Mouse (Mus musculus) intestine, embryonic 15.5 days (tissue): Measurements from ENCODE around the gene Rpl23. TPM values are rescaled to one million over a fixed set of nuclear protein-coding genes. Genes with fewer than 3 reads are reported as not detected.
"Not testable (repeated sequence)": the region's sequence is repeated elsewhere in the genome, so short reads cannot be mapped to it uniquely, and the experiment has no call there.

Source experiments
- ATAC-seq: fragments of 200-750 bp; cut with Nextera tagmentation; 2 replicates; pipeline ENCODE4 v1.8.0; 2017; ENCODE audit warnings: moderate TSS enrichment, moderate library complexity
- H3K27ac ChIP-seq: fragments of 300-500 bp; sonication (generic); 2 replicates; pipeline ENCODE4 v1.5.1; 2015; ENCODE audit warnings: mild to moderate bottlenecking, inconsistent platforms
- H3K27me3 ChIP-seq: fragments of 300-500 bp; sonication (generic); replicated peaks from 2 replicates; pipeline ENCODE4 v1.6.1; 2015; ENCODE audit warnings: inconsistent platforms
- H3K36me3 ChIP-seq: fragments of 300-500 bp; sonication (generic); 2 replicates; pipeline ENCODE4 v1.6.1; 2015; ENCODE audit warnings: inconsistent platforms
- H3K4me1 ChIP-seq: fragments of 300-500 bp; sonication (generic); replicated peaks from 2 replicates; pipeline ENCODE4 v1.6.1; 2015; ENCODE audit warnings: inconsistent platforms
- H3K4me2 ChIP-seq: fragments of 300-500 bp; sonication (generic); replicated peaks from 2 replicates; pipeline ENCODE4 v1.6.1; 2015; ENCODE audit warnings: mild to moderate bottlenecking, inconsistent platforms
- H3K4me3 ChIP-seq: fragments of 300-500 bp; sonication (generic); replicated peaks from 2 replicates; pipeline ENCODE4 v1.5.1; 2015; ENCODE audit warnings: inconsistent platforms
- H3K9ac ChIP-seq: fragments of 300-500 bp; sonication (generic); 2 replicates; pipeline ENCODE4 v1.6.1; 2015; ENCODE audit warnings: inconsistent platforms
- H3K9me3 ChIP-seq: fragments of 300-500 bp; sonication (generic); 2 replicates; pipeline ENCODE4 v1.6.1; 2016; ENCODE audit warnings: inconsistent platforms
- WGBS: fragments of 180-500 bp; shearing (Covaris S2); methylation state at CpG from one replicate; pipeline ENCODE4 v1.1.7; 2015; 5-methylcytosine and 5-hydroxymethylcytosine counted together
- polyA plus RNA-seq: library from polyadenylated mRNA; unstranded; fragments of >200 nt; fragmentation: Nextera tagmentation; extraction: Ambion mirVana; gene quantifications from 2 replicates; pipeline ENCODE4 v1.2.1, GENCODE M21; 2015

Gene Rpl23
- polyA plus RNA-seq, 1 experiment from 2014 or later, result 606 TPM

DNA sequence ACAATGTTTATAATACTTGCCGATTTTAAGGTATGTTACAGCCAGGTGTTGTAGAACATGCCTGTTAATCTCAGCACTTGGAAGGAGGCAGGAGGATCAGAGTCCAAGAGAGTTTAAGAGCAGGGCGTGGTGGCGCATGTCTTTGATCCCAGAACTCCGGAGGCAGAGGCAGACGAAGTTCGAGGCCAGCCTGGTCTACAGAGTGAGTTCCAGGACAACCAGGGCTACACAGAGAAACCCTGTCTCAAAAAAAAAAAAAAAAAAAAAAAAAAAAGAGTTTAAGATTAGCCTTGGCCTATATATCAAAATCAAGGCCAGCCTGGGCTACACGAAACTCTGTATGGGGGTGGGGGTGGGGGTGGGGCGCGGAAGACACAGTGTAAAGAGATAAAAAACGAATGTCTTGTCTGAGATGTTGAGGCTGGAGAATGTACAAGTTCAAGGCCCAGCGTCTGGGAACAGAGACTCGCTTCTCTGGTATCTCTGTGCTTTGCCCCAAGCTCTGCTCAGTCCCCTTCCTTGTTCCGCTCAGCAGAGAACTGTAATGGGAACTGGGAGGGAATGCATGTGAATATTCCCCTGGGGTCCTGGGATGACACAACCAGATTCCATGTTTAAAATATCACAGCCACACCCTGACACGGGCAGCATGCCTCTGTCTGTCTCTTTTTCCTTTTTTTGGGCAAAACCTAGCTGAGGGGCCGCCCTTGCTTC is 15.3 kb upstream of the Rpl23 start:
- Histone ChIP-seq H3K36me3 (no peaks in the 10 kb centered on the region), H3K4me1 (peaks cover 21% of the 10 kb centered on the region), H3K9me3 (no peaks in the 10 kb centered on the region), H3K27me3 (no peaks in the 10 kb centered on the region), H3K27ac (no peak overlapping the region), H3K9ac (no peak overlapping the region), H3K4me3 (no peak overlapping the region), H3K4me2 (0 out of 2 replicates have a peak overlapping the region, but pooled peaks have one; percentile 83)
- no peak for ATAC-seq
- WGBS, result 61% methylated on average over 15 of the region's 15 CpGs

DNA sequence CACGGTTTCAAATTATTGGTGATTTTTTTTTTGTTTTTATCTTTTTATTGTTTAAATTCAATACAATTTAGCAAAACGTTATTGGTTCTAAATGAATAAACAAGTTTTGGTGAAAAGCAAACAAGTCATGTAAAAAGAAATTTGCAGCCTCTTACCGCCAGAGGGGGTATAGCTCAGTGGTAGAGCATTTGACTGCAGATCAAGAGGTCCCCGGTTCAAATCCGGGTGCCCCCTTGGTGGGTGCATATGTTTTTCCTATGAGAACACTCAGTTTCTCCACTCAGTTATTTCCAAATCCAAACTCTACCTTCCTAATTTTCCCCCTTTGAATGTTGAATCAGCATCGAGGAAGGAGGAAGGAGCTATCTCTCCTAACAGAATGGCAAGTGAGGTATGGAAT is 14.7 kb upstream of the Rpl23 start:
- Histone ChIP-seq H3K4me1 (peaks cover 15% of the 10 kb centered on the region), H3K4me2 (no peak overlapping the region), H3K27ac (no peak overlapping the region), H3K9me3 (no peaks in the 10 kb centered on the region), H3K27me3 (no peaks in the 10 kb centered on the region), H3K36me3 (no peaks in the 10 kb centered on the region), H3K9ac (no peak overlapping the region), H3K4me3 (no peak overlapping the region)
- ATAC-seq, result no peak
- 5% methylated on average over 6 of the region's 6 CpGs for WGBS

- no peaks in the 10 kb centered on the region for H3K36me3 ChIP-seq
- no peak overlapping the region for H3K4me2 ChIP-seq
- H3K27me3 ChIP-seq, result no peaks in the 10 kb centered on the region
- WGBS, result 10% methylated on average over 2 of the region's 2 CpGs
- H3K4me3 ChIP-seq, result no peak overlapping the region
- H3K27ac ChIP-seq, result no peak overlapping the region
- no peak for ATAC-seq
- H3K9me3 ChIP-seq, result no peaks in the 10 kb centered on the region
- H3K9ac ChIP-seq, result no peak overlapping the region
- H3K4me1 ChIP-seq, result peaks cover 3% of the 10 kb centered on the region
Observed at GRCm38 (mm10) chr11:97793165-97793564, 10.9 kb upstream of the Rpl23 start.

GRCm38 (mm10) chr11:97790778-97791438 is 8.7 kb upstream of the Rpl23 start:
- not testable (repeated sequence) for H3K4me2 ChIP-seq, ATAC-seq, H3K9me3 ChIP-seq, H3K9ac ChIP-seq, H3K4me3 ChIP-seq, H3K27ac ChIP-seq, H3K27me3 ChIP-seq, H3K4me1 ChIP-seq, H3K36me3 ChIP-seq
- WGBS, result 82% methylated on average over 2 of the region's 2 CpGs

DNA sequence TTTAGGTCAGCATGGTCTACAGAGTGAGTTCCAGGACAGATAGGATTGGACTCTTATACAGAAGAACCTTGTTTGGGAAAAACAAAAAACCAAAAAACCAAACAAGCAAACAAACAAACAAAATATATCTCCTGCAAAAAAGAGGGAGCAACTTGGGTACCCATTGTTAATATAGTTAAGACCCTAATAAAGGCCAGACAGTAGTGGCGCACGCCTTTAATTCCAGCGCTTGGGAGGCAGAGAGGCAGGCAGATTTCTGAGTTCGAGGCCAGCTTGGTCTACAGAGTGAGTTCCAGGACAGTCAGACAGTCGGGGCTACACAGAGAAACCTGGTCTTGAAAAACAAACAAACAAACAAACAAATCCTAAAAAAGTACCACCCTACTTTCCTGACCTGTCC is 7.5 kb upstream of the Rpl23 start:
- WGBS, result 90% methylated on average over 5 of the region's 5 CpGs

GRCm38 (mm10) chr11:97787961-97788360 is 5.7 kb upstream of the Rpl23 start:
- H3K27ac ChIP-seq, result no peak overlapping the region
- H3K4me2 ChIP-seq, result no peak overlapping the region
- H3K27me3 ChIP-seq, result no peaks in the 10 kb centered on the region
- no peak overlapping the region for H3K9ac ChIP-seq
- WGBS, result 93% methylated on average over 3 of the region's 3 CpGs
- H3K4me3 ChIP-seq, result no peak overlapping the region
- no peaks in the 10 kb centered on the region for H3K36me3 ChIP-seq
- no peaks in the 10 kb centered on the region for H3K9me3 ChIP-seq
- no peak for ATAC-seq
- no peaks in the 10 kb centered on the region for H3K4me1 ChIP-seq

More for the DNA sequence above, 7.5 kb upstream of the Rpl23 start:
- H3K9ac ChIP-seq, result no peak overlapping the region
- no peaks in the 10 kb centered on the region for H3K9me3 ChIP-seq
- no peak overlapping the region for H3K4me2 ChIP-seq
- H3K4me1 ChIP-seq, result no peaks in the 10 kb centered on the region
- no peak overlapping the region for H3K4me3 ChIP-seq
- no peaks in the 10 kb centered on the region for H3K27me3 ChIP-seq
- no peaks in the 10 kb centered on the region for H3K36me3 ChIP-seq
- ATAC-seq, result no peak
- no peak overlapping the region for H3K27ac ChIP-seq

DNA sequence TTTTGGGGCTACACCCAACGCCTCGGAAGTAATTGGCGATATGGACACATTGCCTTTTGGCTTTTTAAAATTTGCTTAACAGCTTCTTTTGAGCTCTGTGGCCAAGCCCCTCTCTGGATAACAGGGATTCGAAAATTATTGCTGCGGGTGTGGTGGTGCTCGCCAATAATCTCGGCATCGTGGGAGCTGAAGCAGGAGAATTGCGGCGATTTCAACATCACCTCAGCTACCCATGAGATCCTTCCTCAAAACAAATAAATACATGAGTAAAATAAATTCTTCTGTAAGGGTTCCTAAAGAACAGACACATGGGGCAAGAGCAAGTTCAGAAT is 293 bp upstream of the Rpl23 start:
- H3K4me2 ChIP-seq, result peak overlapping the region; percentile 63
- no peaks in the 10 kb centered on the region for H3K27me3 ChIP-seq
- H3K27ac ChIP-seq, result peak overlapping the region; percentile 91
- H3K4me3 ChIP-seq, result peak overlapping the region; percentile 90
- H3K9me3 ChIP-seq, result no peaks in the 10 kb centered on the region
- H3K9ac ChIP-seq, result peak overlapping the region; percentile 63
- peaks cover 16% of the 10 kb centered on the region for H3K4me1 ChIP-seq
- WGBS, result 0% methylated on average over 10 of the region's 10 CpGs
- ATAC-seq, result no peak
- H3K36me3 ChIP-seq, result peaks cover 25% of the 10 kb centered on the region

DNA sequence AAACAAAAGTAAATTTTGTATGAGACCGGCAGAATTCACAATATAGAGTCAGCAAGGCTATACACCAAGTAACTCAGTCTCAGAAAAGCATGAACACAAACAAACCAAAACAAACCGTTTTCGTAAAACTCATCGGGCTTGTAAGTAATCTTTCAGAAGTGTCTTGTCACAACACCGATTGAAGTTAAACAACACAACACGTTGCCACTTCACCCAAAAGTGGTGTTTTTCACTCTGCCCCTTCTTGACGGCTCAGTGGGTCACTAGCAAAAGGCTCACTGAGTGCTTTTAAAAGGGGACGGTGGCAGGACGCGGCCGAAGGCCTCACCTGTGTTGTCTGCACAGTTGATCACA is 782 bp downstream of the Rpl23 start:
- Histone ChIP-seq H3K27me3 (no peaks in the 10 kb centered on the region), H3K9ac (peak overlapping the region; percentile 95), H3K36me3 (peaks cover 29% of the 10 kb centered on the region), H3K9me3 (no peaks in the 10 kb centered on the region), H3K4me2 (peak overlapping the region; percentile 58), H3K4me3 (peak overlapping the region; percentile 90), H3K4me1 (peaks cover 16% of the 10 kb centered on the region), H3K27ac (peak overlapping the region; percentile 91)
- WGBS, result 1% methylated on average over 11 of the region's 11 CpGs
- no peak; the same call in 1 of the 2 replicates for ATAC-seq

DNA sequence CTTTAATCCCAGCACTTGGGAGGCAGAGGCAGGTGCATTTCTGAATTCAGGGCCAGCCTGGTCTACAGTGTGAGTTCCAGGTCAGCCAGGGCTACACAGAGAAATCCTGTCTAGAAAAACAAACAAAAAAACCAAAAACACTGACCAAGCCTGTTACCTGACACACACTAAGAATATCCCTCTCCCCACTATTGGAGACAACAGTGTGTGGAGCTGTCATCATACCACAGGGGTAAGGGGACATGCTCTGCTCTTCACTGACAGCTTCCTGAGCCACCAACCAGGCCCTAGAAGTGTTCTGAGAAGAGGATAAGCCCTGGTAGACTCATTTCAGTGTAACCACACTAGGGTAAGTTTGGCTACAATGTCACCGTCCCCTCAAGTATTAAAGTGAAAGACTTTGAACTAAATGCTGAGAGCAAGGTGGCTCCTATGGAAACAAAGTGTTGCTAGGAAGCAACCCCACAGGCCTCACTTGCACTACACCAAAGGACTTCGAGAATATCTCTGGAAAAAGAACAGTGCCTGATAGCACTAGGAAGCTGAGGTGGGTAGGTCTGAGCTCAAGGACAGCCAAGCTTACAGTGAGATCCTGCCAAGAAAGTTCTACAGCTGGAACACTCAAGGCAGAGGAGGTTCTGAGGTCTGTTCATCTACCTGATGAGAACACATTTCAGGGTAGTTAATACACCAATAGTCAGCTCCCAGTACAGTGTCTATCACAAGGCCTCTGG is 2.1 kb downstream of the Rpl23 start:
- Histone ChIP-seq H3K4me3 (peak overlapping the region; percentile 90), H3K9ac (peak overlapping the region; percentile 95), H3K4me1 (peaks cover 16% of the 10 kb centered on the region), H3K27ac (no peak overlapping the region), H3K27me3 (no peaks in the 10 kb centered on the region), H3K9me3 (no peaks in the 10 kb centered on the region), H3K4me2 (peak overlapping the region; percentile 58), H3K36me3 (peaks cover 34% of the 10 kb centered on the region)
- 75% methylated on average over 2 of the region's 2 CpGs for WGBS
- no peak for ATAC-seq

GRCm38 (mm10) chr11:97778918-97779317 is 3.3 kb downstream of the Rpl23 start:
- H3K36me3 ChIP-seq, result peaks cover 34% of the 10 kb centered on the region
- WGBS, result 84% methylated on average over 1 of the region's 1 CpGs
- H3K9me3 ChIP-seq, result no peaks in the 10 kb centered on the region
- H3K27ac ChIP-seq, result no peak overlapping the region
- H3K4me2 ChIP-seq, result peak overlapping the region; percentile 11; the same call in 1 of the 2 replicates
- H3K4me3 ChIP-seq, result no peak overlapping the region
- no peaks in the 10 kb centered on the region for H3K27me3 ChIP-seq
- no peak for ATAC-seq
- no peak overlapping the region for H3K9ac ChIP-seq
- H3K4me1 ChIP-seq, result peaks cover 16% of the 10 kb centered on the region

DNA sequence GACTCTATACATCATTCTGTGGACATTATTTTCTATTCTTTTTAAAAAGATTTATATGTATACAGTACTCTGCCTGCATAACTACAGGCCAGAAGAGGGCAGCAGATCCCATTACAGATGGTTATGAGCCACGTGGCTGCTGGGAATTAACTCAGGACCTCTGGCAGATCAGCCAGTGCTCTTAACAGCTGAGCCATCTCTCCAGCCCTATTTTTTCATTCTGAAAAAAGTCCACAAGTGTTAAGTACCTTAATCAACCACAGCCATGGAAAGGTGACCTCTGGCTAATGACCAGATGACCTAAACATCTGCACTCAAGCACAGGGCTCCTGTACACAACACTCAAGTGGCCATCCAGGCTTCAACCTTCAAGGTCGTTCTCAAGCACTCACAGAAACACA is 5.1 kb downstream of the Rpl23 start:
- H3K27me3 ChIP-seq, result no peaks in the 10 kb centered on the region

DNA sequence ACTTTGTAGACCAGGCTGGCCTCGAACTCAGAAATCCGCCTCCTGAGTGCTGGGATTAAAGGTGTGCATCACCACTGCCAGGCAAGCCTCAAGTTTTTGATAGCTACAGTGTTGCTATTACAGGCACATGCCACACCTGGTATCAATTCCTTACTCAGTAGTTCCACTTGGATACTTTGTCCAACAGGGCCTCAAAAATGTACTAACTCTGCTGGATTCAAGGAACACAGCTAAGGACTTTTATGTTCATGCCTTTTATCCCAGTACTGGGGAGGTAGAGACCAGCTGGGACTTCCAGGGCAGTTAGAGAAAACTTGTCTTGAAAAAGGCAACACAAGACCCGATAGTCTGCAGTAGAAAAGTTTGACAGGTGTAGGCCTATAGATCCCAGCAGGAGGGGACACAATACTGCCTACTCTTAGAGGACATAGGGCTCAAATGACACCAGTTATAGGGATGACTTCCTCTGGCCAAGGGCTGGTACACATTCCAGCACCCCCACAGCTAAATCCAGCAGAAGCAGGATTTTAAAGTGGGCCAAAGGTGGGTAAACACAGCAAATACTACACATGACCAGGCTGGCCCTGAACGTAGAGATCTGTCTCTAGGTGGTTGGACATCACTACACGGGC is 5.6 kb downstream of the Rpl23 start:
- peaks cover 34% of the 10 kb centered on the region for H3K36me3 ChIP-seq
- WGBS, result 63% methylated on average over 5 of the region's 5 CpGs

More for the DNA sequence above, 5.1 kb downstream of the Rpl23 start:
- H3K4me1 ChIP-seq, result peaks cover 16% of the 10 kb centered on the region
- H3K9ac ChIP-seq, result no peak overlapping the region
- no peak overlapping the region for H3K4me3 ChIP-seq
- H3K9me3 ChIP-seq, result no peaks in the 10 kb centered on the region
- H3K4me2 ChIP-seq, result no peak overlapping the region
- 47% methylated on average over 2 of the region's 2 CpGs for WGBS
- ATAC-seq, result peak; percentile 34
- H3K36me3 ChIP-seq, result peaks cover 34% of the 10 kb centered on the region
- no peak overlapping the region for H3K27ac ChIP-seq

More for the DNA sequence above, 5.6 kb downstream of the Rpl23 start:
- Histone ChIP-seq H3K4me2 (no peak overlapping the region), H3K4me3 (no peak overlapping the region), H3K9me3 (no peaks in the 10 kb centered on the region), H3K27ac (no peak overlapping the region), H3K9ac (no peak overlapping the region), H3K27me3 (no peaks in the 10 kb centered on the region), H3K4me1 (peaks cover 16% of the 10 kb centered on the region)
- peak; percentile 27; the same call in 1 of the 2 replicates for ATAC-seq
